Mouse (Mus musculus) thymus, adult 2 months (tissue): ENCODE data around the gene Pkd1. TPM values are rescaled to one million over a fixed set of nuclear protein-coding genes. Genes with fewer than 3 reads are reported as not detected.

Source experiments
- DNase-seq: peaks from one replicate; pipeline ENCODE4 v3.0.0; 2021
- H3K27ac ChIP-seq: fragments of 200-500 bp; 2 replicates; pipeline ENCODE4 v1.5.1; 2012; ENCODE audit warnings: low read length, control low read depth; ENCODE audit not compliant: control insufficient read depth, insufficient read depth
- H3K27me3 ChIP-seq: fragments of 200-500 bp; 2 replicates; pipeline ENCODE4 v1.6.1; 2012; ENCODE audit warnings: mild to moderate bottlenecking, low read length, moderate library complexity, mixed read lengths; ENCODE audit not compliant: control insufficient read depth, insufficient read depth
- H3K36me3 ChIP-seq: fragments of 200-500 bp; 2 replicates; pipeline ENCODE4 v1.6.1; 2012; ENCODE audit warnings: mild to moderate bottlenecking, low read length, moderate library complexity; ENCODE audit not compliant: control insufficient read depth, insufficient read depth
- H3K4me1 ChIP-seq: fragments of 200-500 bp; replicated peaks from 2 replicates; pipeline ENCODE4 v1.6.1; 2012; ENCODE audit warnings: low read length; ENCODE audit not compliant: control insufficient read depth, insufficient read depth
- H3K4me3 ChIP-seq: fragments of 200-500 bp; 2 replicates; pipeline ENCODE4 v1.5.1; 2012; ENCODE audit warnings: mild to moderate bottlenecking, low read length, control low read depth, moderate library complexity; ENCODE audit not compliant: control insufficient read depth, insufficient read depth
- CTCF ChIP-seq: fragments of 200-500 bp; IDR thresholded peaks from 2 replicates; pipeline ENCODE4 v1.5.1; 2012; ENCODE audit warnings: mild to moderate bottlenecking, control low read depth, low read length, moderate library complexity, borderline replicate concordance; ENCODE audit not compliant: control insufficient read depth, poor library complexity, insufficient read depth; ENCODE audit errors: extremely low read depth
- POLR2A ChIP-seq: fragments of 200-500 bp; IDR thresholded peaks from 2 replicates; pipeline ENCODE4 v1.6.1; 2012; ENCODE audit warnings: mild to moderate bottlenecking, low read length, control low read depth, moderate library complexity; ENCODE audit not compliant: control insufficient read depth, poor library complexity, insufficient read depth; ENCODE audit errors: extremely low read depth
- WGBS: fragments of 180-500 bp; shearing (Covaris S2); methylation state at CpG from one replicate; pipeline ENCODE4 v1.1.7; 2018; 5-methylcytosine and 5-hydroxymethylcytosine counted together
- polyA plus RNA-seq: library from polyadenylated mRNA; depleted of rRNA; stranded (reverse); fragments of >200 nt; gene quantifications from 2 replicates; pipeline ENCODE4 v1.2.3, GENCODE M21; 2012

Pkd1 gene
- polyA plus RNA-seq, 1 experiment, result 92.8 TPM

GRCm38 (mm10) chr17:24544613-24545012 is 5.0 kb upstream of the Pkd1 start:
- no peaks in the 10 kb centered on the region for H3K27me3 ChIP-seq
- no peaks in the 10 kb centered on the region for H3K36me3 ChIP-seq
- H3K4me3 ChIP-seq, result no peak overlapping the region
- TF ChIP-seq CTCF, result no peak
- no peak for TF ChIP-seq POLR2A
- peaks cover 3% of the 10 kb centered on the region for H3K4me1 ChIP-seq
- 94% methylated on average over 12 of the region's 12 CpGs for WGBS
- H3K27ac ChIP-seq, result no peak overlapping the region
- DNase-seq, result no peak

- peaks cover 2% of the 10 kb centered on the region; the same call in 1 of the 2 replicates for H3K4me1 ChIP-seq
- 89% methylated on average over 2 of the region's 2 CpGs for WGBS
- no peaks in the 10 kb centered on the region for H3K27me3 ChIP-seq
- no peak overlapping the region for H3K27ac ChIP-seq
- H3K4me3 ChIP-seq, result no peak overlapping the region
- no peak for DNase-seq
- no peaks in the 10 kb centered on the region for H3K36me3 ChIP-seq
- TF ChIP-seq POLR2A (no peak), CTCF (no peak)
Measured at GRCm38 (mm10) chr17:24545247-24545646, 4.4 kb upstream of the Pkd1 start.

- H3K36me3 ChIP-seq, result no peaks in the 10 kb centered on the region
- TF ChIP-seq CTCF, result no peak
- TF ChIP-seq POLR2A, result no peak
- H3K27ac ChIP-seq, result no peak overlapping the region
- 97% methylated on average over 3 of the region's 3 CpGs for WGBS
- DNase-seq, result no peak
- no peaks in the 10 kb centered on the region for H3K27me3 ChIP-seq
- peaks cover 8% of the 10 kb centered on the region for H3K4me1 ChIP-seq
- no peak overlapping the region for H3K4me3 ChIP-seq
Measured at GRCm38 (mm10) chr17:24546234-24546633, 3.4 kb upstream of the Pkd1 start.

- no peaks in the 10 kb centered on the region for H3K36me3 ChIP-seq
- TF ChIP-seq POLR2A (no peak), CTCF (no peak)
- 7% methylated on average over 9 of the region's 9 CpGs for WGBS
- H3K27ac ChIP-seq, result peak overlapping the region; percentile 68
- H3K4me3 ChIP-seq, result peak overlapping the region; percentile 56
- no peaks in the 10 kb centered on the region for H3K27me3 ChIP-seq
- DNase-seq, result peak; percentile 47
- H3K4me1 ChIP-seq, result peaks cover 8% of the 10 kb centered on the region
Measured at GRCm38 (mm10) chr17:24548435-24548834, 1.2 kb upstream of the Pkd1 start.

GRCm38 (mm10) chr17:24548921-24549617 is 565 bp upstream of the Pkd1 start:
- under 1% methylated on average over 23 of the region's 23 CpGs for WGBS
- peak; percentile 52 for DNase-seq
- peak overlapping the region; percentile 68 for H3K27ac ChIP-seq
- peak overlapping the region; percentile 56 for H3K4me3 ChIP-seq
- H3K36me3 ChIP-seq, result no peaks in the 10 kb centered on the region
- peaks cover 8% of the 10 kb centered on the region for H3K4me1 ChIP-seq
- TF ChIP-seq CTCF (no peak), POLR2A (no peak)
- H3K27me3 ChIP-seq, result no peaks in the 10 kb centered on the region

GRCm38 (mm10) chr17:24550416-24551049 is 899 bp downstream of the Pkd1 start:
- 5% methylated on average over 44 of the region's 44 CpGs for WGBS
- Histone ChIP-seq H3K36me3 (no peaks in the 10 kb centered on the region), H3K4me1 (peaks cover 19% of the 10 kb centered on the region), H3K27me3 (no peaks in the 10 kb centered on the region), H3K4me3 (peak overlapping the region; percentile 70), H3K27ac (no peak overlapping the region)
- TF ChIP-seq CTCF (no peak), POLR2A (no peak)
- peak; percentile 65 for DNase-seq

GRCm38 (mm10) chr17:24551050-24551444 is 1.4 kb downstream of the Pkd1 start:
- H3K27ac ChIP-seq, result no peak overlapping the region
- 79% methylated on average over 3 of the region's 3 CpGs for WGBS
- H3K4me3 ChIP-seq, result no peak overlapping the region
- no peaks in the 10 kb centered on the region for H3K27me3 ChIP-seq
- TF ChIP-seq POLR2A, result no peak
- peaks cover 19% of the 10 kb centered on the region for H3K4me1 ChIP-seq
- H3K36me3 ChIP-seq, result no peaks in the 10 kb centered on the region
- DNase-seq, result no peak
